Mouse (Mus musculus) MEL (cell line): ENCODE measurements at regions not wholly inside any gene's neighbourhood (a gene's known extent, or its start where the extent isn't known, plus 50 kb on each side); places are given as distances from the start of the nearest gene placed in this dataset.

Experiments used
- DNase-seq: peaks from one replicate; pipeline ENCODE4 v3.0.0; 2011; ENCODE audit warnings: low read depth, low spot score
- H3K27ac ChIP-seq: 2 replicates; pipeline ENCODE4 v1.5.1; 2012; ENCODE audit warnings: low read depth, mild to moderate bottlenecking, control low read depth, low read length, moderate library complexity; ENCODE audit not compliant: control insufficient read depth
- H3K27me3 ChIP-seq, 2 experiments: fragments of 150-350 bp in 1 of 2; sonication (generic) in 1 of 2; 2 replicates each; pipeline ENCODE4 v1.6.1; 2012; ENCODE audit warnings: low read length in 2 of 2, mild to moderate bottlenecking in 2 of 2, improper control_type of control experiment in 1 of 2, moderate library complexity in 1 of 2; ENCODE audit not compliant: insufficient read depth in 2 of 2, control insufficient read depth in 1 of 2
- H3K36me3 ChIP-seq, 2 experiments: 2 replicates each; pipeline ENCODE4 v1.6.1; 2012 to 2014; ENCODE audit warnings: low read length in 2 of 2, improper control_type of control experiment in 1 of 2, inconsistent platforms in 1 of 2, mild to moderate bottlenecking in 1 of 2; ENCODE audit not compliant: insufficient read depth in 2 of 2, control insufficient read depth in 1 of 2
- H3K4me1 ChIP-seq, 2 experiments: fragments of 150-350 bp in 1 of 2; sonication (generic) in 1 of 2; 2 replicates each; pipeline ENCODE4 v1.6.1; 2012; ENCODE audit warnings: low read length in 2 of 2, improper control_type of control experiment in 1 of 2, mild to moderate bottlenecking in 1 of 2; ENCODE audit not compliant: insufficient read depth in 2 of 2, control insufficient read depth in 1 of 2
- H3K4me3 ChIP-seq, 2 experiments: fragments of 150-350 bp in 1 of 2; sonication (generic) in 1 of 2; 2 replicates each; pipeline ENCODE4 v1.5.1; 2012; ENCODE audit warnings: low read depth in 2 of 2, low read length in 2 of 2, mild to moderate bottlenecking in 2 of 2, moderate library complexity in 2 of 2, control low read depth in 1 of 2, improper control_type of control experiment in 1 of 2; ENCODE audit not compliant: control insufficient read depth in 1 of 2, insufficient read depth in 1 of 2
- H3K79me2 ChIP-seq: 2 replicates; pipeline ENCODE4 v1.6.1; 2012; ENCODE audit warnings: mild to moderate bottlenecking, low read length, moderate library complexity; ENCODE audit not compliant: control insufficient read depth, poor library complexity, insufficient read depth
- H3K9ac ChIP-seq: 2 replicates; pipeline ENCODE4 v1.6.1; 2012; ENCODE audit warnings: low read depth, mild to moderate bottlenecking, control low read depth, low read length, moderate library complexity; ENCODE audit not compliant: control insufficient read depth, poor library complexity, severe bottlenecking
- H3K9me3 ChIP-seq: fragments of 150-350 bp; sonication (generic); replicated peaks from 2 replicates; pipeline ENCODE4 v1.6.1; 2012; ENCODE audit warnings: mild to moderate bottlenecking, low read length, improper control_type of control experiment, moderate library complexity; ENCODE audit not compliant: insufficient read depth
- CHD1 ChIP-seq: IDR thresholded peaks from 2 replicates; pipeline ENCODE4 v1.6.1; 2012; ENCODE audit warnings: low read depth, mild to moderate bottlenecking, inconsistent platforms, low read length, improper control_type of control experiment
- CTCF ChIP-seq, 3 experiments: IDR thresholded peaks in 2 of 3; conservative IDR thresholded peaks in 1 of 3; 2 replicates each; pipeline ENCODE4 v1.5.1; 2011 to 2012; ENCODE audit warnings: low read length in 3 of 3, low read depth in 2 of 3, mild to moderate bottlenecking in 2 of 3, improper control_type of control experiment in 1 of 3, inconsistent platforms in 1 of 3, mixed read lengths in 1 of 3, moderate library complexity in 1 of 3; ENCODE audit not compliant: control insufficient read depth in 1 of 3, insufficient read depth in 1 of 3, poor library complexity in 1 of 3, severe bottlenecking in 1 of 3
- E2F4 ChIP-seq: IDR thresholded peaks from 2 replicates; pipeline ENCODE4 v1.6.1; 2011; ENCODE audit warnings: low read depth, low read length, improper control_type of control experiment, borderline replicate concordance
- ELF1 ChIP-seq: IDR thresholded peaks from 2 replicates; pipeline ENCODE4 v1.6.1; 2014; ENCODE audit warnings: low read depth, mild to moderate bottlenecking, inconsistent platforms, low read length, improper control_type of control experiment, moderate library complexity
- GABPA ChIP-seq: IDR thresholded peaks from 2 replicates; pipeline ENCODE4 v1.6.1; 2012; ENCODE audit warnings: low read depth, mild to moderate bottlenecking, inconsistent platforms, low read length, improper control_type of control experiment, moderate library complexity
- KAT2A ChIP-seq: conservative IDR thresholded peaks from 2 replicates; pipeline ENCODE4 v1.6.1; 2012; ENCODE audit warnings: low read depth, low read length, improper control_type of control experiment, inconsistent platforms
- MAX ChIP-seq: IDR thresholded peaks from 2 replicates; pipeline ENCODE4 v1.6.1; 2011; ENCODE audit warnings: low read length, improper control_type of control experiment
- MAZ ChIP-seq: IDR thresholded peaks from 2 replicates; pipeline ENCODE4 v1.6.1; 2012; ENCODE audit warnings: low read depth, mild to moderate bottlenecking, inconsistent platforms, low read length, improper control_type of control experiment
- MEF2A ChIP-seq: IDR thresholded peaks from 2 replicates; pipeline ENCODE4 v1.6.1; 2014; ENCODE audit warnings: low read depth, mild to moderate bottlenecking, inconsistent platforms, low read length, improper control_type of control experiment; ENCODE audit not compliant: poor library complexity, insufficient replicate concordance, severe bottlenecking; ENCODE audit errors: extremely low read depth
- MYC ChIP-seq: IDR thresholded peaks from 2 replicates; pipeline ENCODE4 v1.6.1; 2011; ENCODE audit warnings: low read depth, mild to moderate bottlenecking, low read length, improper control_type of control experiment, moderate library complexity
- POLR2A ChIP-seq, 2 experiments: IDR thresholded peaks; 2 replicates each; pipeline ENCODE4 v1.6.1; 2011 to 2012; ENCODE audit warnings: low read length in 2 of 2, mild to moderate bottlenecking in 2 of 2, control low read depth in 1 of 2, improper control_type of control experiment in 1 of 2, low read depth in 1 of 2, moderate library complexity in 1 of 2; ENCODE audit not compliant: control insufficient read depth in 1 of 2, insufficient read depth in 1 of 2, poor library complexity in 1 of 2
- RAD21 ChIP-seq: IDR thresholded peaks from 2 replicates; pipeline ENCODE4 v1.6.1; 2011; ENCODE audit warnings: mild to moderate bottlenecking, low read depth, low read length, improper control_type of control experiment
- SMC3 ChIP-seq: IDR thresholded peaks from 2 replicates; pipeline ENCODE4 v1.6.1; 2011; ENCODE audit warnings: low read depth, low read length, improper control_type of control experiment
- TAL1 ChIP-seq: IDR thresholded peaks from 2 replicates; pipeline ENCODE4 v1.6.1; 2012; ENCODE audit warnings: mild to moderate bottlenecking, inconsistent platforms, low read length, moderate library complexity, mixed read lengths
- TBP ChIP-seq: IDR thresholded peaks from 2 replicates; pipeline ENCODE4 v1.8.0; 2011; ENCODE audit warnings: low read depth, low read length, improper control_type of control experiment
- TCF12 ChIP-seq: IDR thresholded peaks from 2 replicates; pipeline ENCODE4 v1.6.1; 2014; ENCODE audit warnings: low read depth, mild to moderate bottlenecking, inconsistent platforms, low read length, improper control_type of control experiment, moderate library complexity
- UBTF ChIP-seq: IDR thresholded peaks from 2 replicates; pipeline ENCODE4 v1.6.1; 2012; ENCODE audit warnings: low read depth, mild to moderate bottlenecking, inconsistent platforms, low read length, improper control_type of control experiment, moderate library complexity, borderline replicate concordance; ENCODE audit not compliant: insufficient read depth
- ZNF384 ChIP-seq: IDR thresholded peaks from 2 replicates; pipeline ENCODE4 v1.6.1; 2012; ENCODE audit warnings: low read depth, mild to moderate bottlenecking, inconsistent platforms, low read length, improper control_type of control experiment

- H3K27ac ChIP-seq: peak overlapping the region; percentile 58; the same call in 1 of the 2 replicates
- H3K79me2 ChIP-seq: no peaks in the 10 kb centered on the region
- TF ChIP-seq ZNF384 (no peak), SMC3 (no peak), TBP (no peak), GABPA (no peak), MYC (no peak), CHD1 (0 out of 2 replicates have a peak, but pooled peaks have one; percentile 41), MAX (0 out of 2 replicates have a peak, but pooled peaks have one; percentile 18), RAD21 (no peak), KAT2A (no peak), MEF2A (no peak), CTCF (IDR thresholded peaks at IDR 0.05 in 2 of 3, conservative IDR thresholded peaks at IDR 0.05 in 1 of 3; ENCODE audit: control insufficient read depth in 1 of 3, insufficient read depth in 1 of 3, low read depth in 2 of 3, low read length in 3 of 3, poor library complexity in 1 of 3, severe bottlenecking in 1 of 3) (no peak), TAL1 (no peak), MAZ (no peak)
- no peaks in the 10 kb centered on the region for H3K27me3 ChIP-seq
- no peak overlapping the region for H3K9ac ChIP-seq
- H3K4me3 ChIP-seq: no peak overlapping the region
- peaks cover 33 to 43% of the 10 kb centered on the region in 2 experiments for H3K4me1 ChIP-seq
- no peak for DNase-seq
- no peaks in the 10 kb centered on the region for H3K9me3 ChIP-seq
- H3K36me3 ChIP-seq: peaks cover 0 to 44% of the 10 kb centered on the region in 2 experiments; a peak in 2 of 4 replicates
These were observed 317.2 kb upstream of the Runx1 start for GRCm38 (mm10) chr16:93143164-93143563.

- Histone ChIP-seq H3K27me3 (no peaks in the 10 kb centered on the region), H3K4me3 (no peak overlapping the region), H3K4me1 (peaks cover 27 to 37% of the 10 kb centered on the region in 2 experiments), H3K9ac (no peak overlapping the region), H3K79me2 (no peaks in the 10 kb centered on the region), H3K27ac (no peak overlapping the region), H3K9me3 (no peaks in the 10 kb centered on the region), H3K36me3 (peaks cover 0 to 38% of the 10 kb centered on the region in 2 experiments; a peak in 2 of 4 replicates)
- TF ChIP-seq ELF1 (no peak), SMC3 (no peak), MAZ (no peak), UBTF (no peak), TCF12 (no peak), GABPA (no peak), E2F4 (no peak), POLR2A (IDR thresholded peaks at IDR 0.05; ENCODE audit: control insufficient read depth in 1 of 2, insufficient read depth in 1 of 2, low read depth in 1 of 2, low read length in 2 of 2, poor library complexity in 1 of 2) (no peak), TBP (no peak)
- DNase-seq: no peak
These were observed 316.0 kb upstream of the Runx1 start for GRCm38 (mm10) chr16:93141967-93142366.
